Mouse (Mus musculus): ENCODE measurements around the gene Pde6h.
"Not testable (repeated sequence)": the region's sequence is repeated elsewhere in the genome, so short reads cannot be mapped to it uniquely, and the experiment has no call there.

Pde6h gene

GRCm38 (mm10) chr6:136941051-136942021 is 17.7 kb downstream of the Pde6h start, which contains the start of gene Arhgdib:
Gene Arhgdib (minus strand): TSS chr6:136941899.
- DNase-seq: no peak

- DNase-seq: no peak
These were observed 18.6 kb downstream of the Pde6h start for GRCm38 (mm10) chr6:136942280-136942679.

- no peak for DNase-seq
These were observed 19.8 kb downstream of the Pde6h start for GRCm38 (mm10) chr6:136943392-136943791.

GRCm38 (mm10) chr6:136944511-136944910 is 20.9 kb downstream of the Pde6h start:
- no peak for DNase-seq

GRCm38 (mm10) chr6:136946241-136946640 is 22.6 kb downstream of the Pde6h start:
- no peak for DNase-seq

DNA sequence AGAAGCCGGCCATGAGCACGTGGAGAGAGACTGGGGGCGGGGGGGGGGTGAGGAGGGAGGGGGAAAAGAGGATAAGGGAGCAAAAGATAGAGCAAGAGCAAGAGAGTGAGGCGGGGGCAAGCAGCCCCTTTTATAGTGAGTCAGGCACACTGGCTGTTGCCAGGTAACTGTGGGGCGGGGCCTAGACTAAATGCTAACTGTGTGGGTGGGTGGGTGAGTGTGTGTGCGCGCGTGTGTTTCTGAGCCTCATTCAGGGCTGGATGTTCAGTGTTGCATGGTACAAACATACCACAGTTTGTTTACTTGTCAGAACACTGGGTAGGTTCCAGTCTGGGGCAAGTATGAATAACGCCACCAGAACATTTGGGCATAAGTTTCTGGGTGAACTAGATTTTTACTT is 23.3 kb downstream of the Pde6h start:
- no peak for DNase-seq

- DNase-seq: no peak
These were observed 24.1 kb downstream of the Pde6h start for GRCm38 (mm10) chr6:136947716-136948115.

DNA sequence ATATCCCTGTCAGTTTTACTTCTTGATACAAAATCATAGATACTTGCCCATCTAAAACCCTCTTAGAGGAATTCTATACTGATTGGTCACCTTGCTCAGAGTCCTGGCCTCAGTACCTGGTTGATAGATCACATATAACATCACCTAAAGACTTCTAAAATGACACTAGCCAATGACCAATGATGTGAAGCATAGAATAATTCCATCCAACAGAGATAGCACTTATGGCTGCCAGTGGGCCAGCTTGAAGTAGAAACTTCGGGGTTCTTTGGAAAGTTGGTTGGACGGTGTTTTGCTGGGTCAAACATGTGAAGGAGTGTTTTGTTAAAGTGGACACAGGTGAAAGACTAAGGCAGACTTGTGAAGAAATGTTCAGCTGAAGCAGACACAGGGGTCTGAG is 26.5 kb downstream of the Pde6h start:
- no peak for DNase-seq

DNA sequence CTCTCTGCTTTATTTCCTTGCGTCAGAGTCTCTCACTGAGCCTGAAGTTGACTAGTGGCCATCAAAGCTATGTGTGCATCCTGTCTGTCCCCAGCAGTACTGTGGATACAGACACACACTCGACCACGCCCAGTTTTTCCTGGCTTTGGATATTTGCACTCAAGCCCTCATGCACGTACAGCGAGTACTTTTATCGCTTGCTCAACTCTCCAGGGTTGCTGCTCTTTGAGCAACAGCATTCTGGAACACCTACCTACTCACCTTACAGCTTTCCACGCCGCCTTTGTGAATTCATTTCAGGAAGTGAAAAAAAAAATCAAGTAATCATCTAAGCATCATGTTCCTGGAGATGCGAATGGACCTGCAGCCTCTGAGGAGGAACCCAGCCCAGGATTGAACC is 29.3 kb downstream of the Pde6h start:
- DNase-seq: no peak

DNA sequence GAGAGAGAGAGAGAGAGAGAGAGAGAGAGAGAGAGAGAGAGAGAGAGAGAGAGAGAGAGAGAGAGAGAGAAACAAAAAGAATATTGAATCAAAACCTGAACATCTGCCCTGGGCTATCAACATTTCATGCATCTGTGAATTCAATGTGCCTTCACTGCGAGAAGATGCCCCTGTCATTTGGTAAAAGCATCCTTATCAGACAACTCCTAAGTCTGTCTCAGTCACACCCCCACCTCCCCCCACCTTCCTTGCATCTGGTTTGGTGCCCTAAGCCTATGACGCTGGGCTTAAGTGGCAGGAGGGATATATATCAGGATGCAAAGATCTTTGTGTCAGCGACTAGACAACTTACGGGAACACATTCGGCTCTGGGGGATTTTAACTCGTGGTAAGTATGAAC is 30.6 kb downstream of the Pde6h start:
- no peak for DNase-seq

- no peak for DNase-seq
These were observed 31.1 kb downstream of the Pde6h start for GRCm38 (mm10) chr6:136954715-136955114.

- no peak for DNase-seq
These were observed 31.6 kb downstream of the Pde6h start for GRCm38 (mm10) chr6:136955240-136955639.

GRCm38 (mm10) chr6:136957062-136957461 is 33.4 kb downstream of the Pde6h start:
- DNase-seq: no peak

- no peak for DNase-seq
These were observed 35.5 kb downstream of the Pde6h start for GRCm38 (mm10) chr6:136959131-136959530.

- no peak for DNase-seq
These were observed 39.3 kb downstream of the Pde6h start for GRCm38 (mm10) chr6:136962957-136963356.

DNA sequence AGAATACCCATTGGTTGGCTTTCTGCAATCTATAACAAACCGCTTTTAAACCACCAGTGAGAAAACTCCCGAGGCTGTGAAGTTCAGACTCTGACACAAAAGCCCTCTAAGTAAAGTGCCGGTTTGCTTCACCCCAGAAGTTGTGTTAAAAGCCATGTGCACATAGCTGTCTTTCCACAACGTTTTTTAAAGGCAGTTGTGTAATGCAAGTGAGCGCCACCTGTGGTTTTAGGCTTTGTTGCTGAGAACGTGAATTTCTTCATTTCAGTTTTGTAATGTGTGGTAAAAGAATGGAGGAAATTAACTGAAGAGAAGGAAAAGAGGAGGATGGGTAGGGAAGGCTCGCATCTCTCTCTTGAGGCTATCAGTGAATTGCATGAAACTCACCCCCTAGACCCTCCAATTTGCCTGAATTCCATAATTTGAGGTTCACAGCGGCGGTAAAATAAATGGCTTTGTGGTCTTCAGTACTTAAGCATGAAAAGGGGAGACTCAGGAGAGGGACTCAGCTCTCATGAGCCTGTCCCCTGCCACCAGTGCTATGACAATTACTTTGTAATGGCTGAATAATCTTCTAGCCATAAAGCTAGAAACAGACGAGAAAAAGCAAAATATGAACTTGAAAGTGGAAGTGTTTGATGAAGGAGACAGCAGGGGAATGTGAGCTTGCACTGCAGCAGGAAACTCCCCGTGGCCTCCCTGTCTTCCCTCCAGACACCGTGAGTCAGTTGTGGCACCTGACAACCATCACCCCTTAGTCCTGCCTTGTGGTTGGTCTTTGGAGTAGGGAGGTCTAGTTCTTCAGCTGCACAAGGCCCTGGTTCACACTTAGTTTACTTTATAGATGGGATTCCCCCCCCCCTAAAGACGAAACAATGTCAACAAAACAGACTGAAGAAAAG is 41.2 kb downstream of the Pde6h start:
- DNase-seq: no peak

GRCm38 (mm10) chr6:136965912-136966311 is 42.3 kb downstream of the Pde6h start:
- DNase-seq: no peak

GRCm38 (mm10) chr6:136967466-136967865 is 43.8 kb downstream of the Pde6h start:
- no peak for DNase-seq

- DNase-seq: not testable (repeated sequence)
These were observed 45.2 kb downstream of the Pde6h start for GRCm38 (mm10) chr6:136968877-136969276.

GRCm38 (mm10) chr6:136979274-136980082 is 55.8 kb downstream of the Pde6h start:
- no peak for DNase-seq

GRCm38 (mm10) chr6:136980331-136980746 is 56.7 kb downstream of the Pde6h start:
- no peak for DNase-seq

DNA sequence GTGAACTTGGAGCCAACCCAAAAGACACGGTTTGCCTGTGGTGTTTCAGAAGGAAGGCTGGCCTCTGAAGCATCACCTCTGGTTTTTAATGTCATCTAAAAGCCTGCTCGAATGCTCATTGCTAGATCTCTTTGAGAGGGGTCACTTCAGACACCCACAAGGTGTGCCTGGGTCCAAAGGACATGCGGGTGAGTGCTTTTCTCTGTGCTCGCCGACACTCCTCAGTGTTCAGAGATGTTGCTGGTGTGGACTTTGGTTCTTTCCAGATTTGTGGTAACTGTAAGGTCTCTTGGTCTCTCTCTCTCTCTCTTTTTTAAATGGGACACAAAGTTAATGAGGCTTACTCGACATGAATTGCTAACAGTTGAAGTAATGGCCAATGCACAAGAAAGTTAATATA is 58.9 kb downstream of the Pde6h start:
- no peak for DNase-seq

DNA sequence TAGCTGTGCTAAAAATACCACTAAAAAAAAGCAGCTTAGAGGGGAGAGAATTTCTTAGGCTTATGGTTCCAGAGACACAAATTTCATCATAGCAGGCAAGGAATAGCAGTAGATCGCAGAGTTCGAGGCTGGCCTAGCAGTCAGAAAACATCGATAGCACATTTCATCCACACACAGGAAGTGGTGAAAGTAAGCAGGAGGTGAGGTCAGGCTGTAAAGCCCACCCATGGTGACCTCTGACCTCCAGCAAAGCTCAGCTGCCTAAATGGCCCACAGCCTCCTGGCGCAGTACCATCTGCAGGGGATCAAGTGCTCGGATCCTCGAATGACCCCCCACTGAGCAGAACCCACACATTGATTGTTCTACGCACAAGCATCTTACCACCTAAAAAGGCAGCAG is 59.6 kb downstream of the Pde6h start:
- no peak for DNase-seq
